Mouse (Mus musculus) stomach, postnatal 0 days (tissue): ENCODE results near the gene Zfp775.

Experiments
- CTCF ChIP-seq: IDR thresholded peaks from 2 replicates; pipeline ENCODE4 v1.5.1; 2016; ENCODE audit warnings: antibody characterized with exemption, low read depth, mild to moderate bottlenecking, moderate library complexity
- EP300 ChIP-seq: optimal IDR thresholded peaks from 2 replicates; pipeline ENCODE3; 2016; ENCODE audit warnings: antibody characterized with exemption

DNA sequence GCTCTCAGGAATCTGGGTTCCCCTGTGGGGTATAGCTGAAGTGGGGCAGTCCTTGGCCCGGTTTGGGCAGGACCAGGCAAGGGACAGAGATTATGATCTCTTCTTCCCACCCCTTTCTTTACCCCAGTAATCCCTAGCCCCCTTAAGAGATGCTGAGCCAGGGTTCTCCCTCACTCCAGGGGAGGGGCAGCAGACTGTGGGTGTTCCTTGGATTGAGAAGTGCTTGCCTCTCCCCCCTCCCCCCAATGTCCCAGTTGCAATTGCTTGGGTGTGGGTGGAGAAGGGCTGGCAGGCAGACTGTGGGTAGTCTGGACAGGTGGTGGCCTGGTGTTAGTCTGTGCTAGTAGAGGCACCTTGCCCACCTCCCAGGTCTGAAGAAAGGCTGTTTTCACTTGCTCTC, 6.6 kb upstream of the Zfp775 start:
- TF ChIP-seq EP300 (no peak), CTCF (no peak)
